Mouse (Mus musculus) kidney, postnatal 0 days (tissue): ENCODE data around the gene Cpt2. TPM values are rescaled to one million over a fixed set of nuclear protein-coding genes. Genes with fewer than 3 reads are reported as not detected.

Experiments used
- ATAC-seq: fragments of 200-750 bp; cut with Nextera tagmentation; replicated peaks from 2 replicates; pipeline ENCODE4 v1.8.0; 2017; ENCODE audit warnings: low read depth, moderate number of reproducible peaks, moderate TSS enrichment, moderate library complexity; ENCODE audit not compliant: low FRiP score
- DNase-seq: peaks from one replicate; pipeline ENCODE4 v3.0.0-alpha.2; 2016; ENCODE audit warnings: low spot score
- H3K27ac ChIP-seq: fragments of 300-500 bp; sonication (generic); 2 replicates; pipeline ENCODE4 v1.5.1; 2014; ENCODE audit warnings: mild to moderate bottlenecking
- H3K27me3 ChIP-seq: fragments of 300-500 bp; sonication (generic); 2 replicates; pipeline ENCODE4 v1.6.1; 2014; ENCODE audit warnings: low read length, mixed read lengths; ENCODE audit not compliant: insufficient read depth
- H3K36me3 ChIP-seq: fragments of 300-500 bp; sonication (generic); 2 replicates; pipeline ENCODE4 v1.6.1; 2014; ENCODE audit warnings: low read length, mixed read lengths; ENCODE audit not compliant: insufficient read depth
- H3K4me1 ChIP-seq: fragments of 300-500 bp; sonication (generic); replicated peaks from 2 replicates; pipeline ENCODE4 v1.6.1; 2014; ENCODE audit warnings: antibody characterized with exemption, low read length, mixed read lengths; ENCODE audit not compliant: insufficient read depth
- H3K4me2 ChIP-seq: fragments of 300-500 bp; sonication (generic); 2 replicates; pipeline ENCODE4 v1.6.1; 2014; ENCODE audit warnings: mild to moderate bottlenecking, low read length, moderate library complexity, mixed read lengths
- H3K4me3 ChIP-seq: fragments of 300-500 bp; sonication (generic); replicated peaks from 2 replicates; pipeline ENCODE4 v1.5.1; 2014; ENCODE audit warnings: low read depth, low read length
- H3K9ac ChIP-seq: fragments of 300-500 bp; sonication (generic); 2 replicates; pipeline ENCODE4 v1.6.1; 2014; ENCODE audit warnings: low read depth, low read length
- H3K9me3 ChIP-seq: fragments of 300-500 bp; sonication (generic); replicated peaks from 2 replicates; pipeline ENCODE4 v1.6.1; 2016; ENCODE audit warnings: low read length, inconsistent platforms, mixed read lengths
- CTCF ChIP-seq: IDR thresholded peaks from 2 replicates; pipeline ENCODE4 v1.5.1; 2016; ENCODE audit warnings: antibody characterized with exemption, low read depth, mild to moderate bottlenecking, moderate library complexity
- WGBS: fragments of 180-500 bp; shearing (Covaris S2); extraction: QIAGEN DNeasy Blood & Tissue Kit; methylation state at CpG from one replicate; pipeline ENCODE4 v1.1.7; 2014; 5-methylcytosine and 5-hydroxymethylcytosine counted together
- polyA plus RNA-seq: library from polyadenylated mRNA; unstranded; fragments of >200 nt; fragmentation: Nextera tagmentation; extraction: Ambion mirVana; gene quantifications from 2 replicates; pipeline ENCODE4 v1.2.1, GENCODE M21; 2015

The Cpt2 gene
- polyA plus RNA-seq, 1 experiment from 2014 or later: 82.8 TPM

GRCm38 (mm10) chr4:107962044-107962732 is 38.8 kb upstream of the Cpt2 start:
- no peaks in the 10 kb centered on the region for H3K36me3 ChIP-seq
- WGBS: 57% methylated on average over 11 of the region's 11 CpGs
- no peak overlapping the region for H3K27ac ChIP-seq
- H3K4me1 ChIP-seq: peaks cover 4% of the 10 kb centered on the region; the same call in 1 of the 2 replicates
- no peaks in the 10 kb centered on the region for H3K9me3 ChIP-seq
- no peak for DNase-seq
- no peaks in the 10 kb centered on the region for H3K27me3 ChIP-seq
- H3K4me3 ChIP-seq: no peak overlapping the region
- no peak overlapping the region for H3K4me2 ChIP-seq
- TF ChIP-seq CTCF: no peak
- no peak overlapping the region for H3K9ac ChIP-seq
- no peak for ATAC-seq

DNA sequence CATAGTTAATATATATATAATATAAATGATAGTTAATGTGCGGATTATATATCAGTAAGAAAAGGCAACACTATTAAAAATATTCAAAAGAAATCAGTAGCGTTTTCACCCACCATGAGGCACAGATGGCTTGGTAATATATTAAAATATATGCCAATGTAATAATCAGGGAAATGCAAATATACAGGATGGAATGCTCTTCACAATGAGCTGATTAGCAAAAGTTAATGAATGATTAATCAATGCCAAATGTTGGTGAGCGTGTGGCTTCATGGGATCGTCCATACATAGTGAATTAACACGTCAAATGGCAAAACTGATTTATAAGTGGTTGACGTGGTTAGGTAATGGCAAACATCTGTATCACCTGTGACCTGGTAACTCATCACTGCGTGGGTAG is 35.1 kb upstream of the Cpt2 start:
- WGBS: 81% methylated on average over 7 of the region's 7 CpGs

DNA sequence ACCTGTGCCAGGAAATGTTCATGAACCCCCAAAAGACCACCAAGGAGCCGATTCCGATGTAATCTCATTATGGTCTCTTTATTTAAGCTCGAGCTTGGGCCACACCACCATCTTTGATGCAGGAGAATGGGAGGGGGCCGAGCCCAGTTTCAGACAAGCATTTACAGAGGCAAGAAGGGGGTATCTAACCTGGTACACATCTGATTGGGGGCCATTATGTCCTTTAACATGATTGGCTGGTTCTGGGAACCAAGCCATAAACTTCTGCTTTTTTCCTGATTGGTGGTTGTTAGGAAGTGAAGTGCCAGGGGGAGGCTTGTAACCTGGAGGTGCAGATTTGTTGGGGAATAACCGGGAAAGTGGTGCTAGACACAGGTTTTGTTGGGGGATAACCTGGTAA is 32.3 kb upstream of the Cpt2 start:
- no peak overlapping the region for H3K9ac ChIP-seq
- H3K9me3 ChIP-seq: no peaks in the 10 kb centered on the region
- H3K27me3 ChIP-seq: no peaks in the 10 kb centered on the region
- WGBS: 61% methylated on average over 5 of the region's 5 CpGs
- H3K36me3 ChIP-seq: no peaks in the 10 kb centered on the region
- no peak overlapping the region for H3K4me3 ChIP-seq
- H3K4me2 ChIP-seq: no peak overlapping the region
- no peak overlapping the region for H3K27ac ChIP-seq
- DNase-seq: no peak
- H3K4me1 ChIP-seq: no peaks in the 10 kb centered on the region
- ATAC-seq: no peak
- no peak for TF ChIP-seq CTCF

More for the DNA sequence above, 35.1 kb upstream of the Cpt2 start:
- H3K4me3 ChIP-seq: no peak overlapping the region
- no peak for TF ChIP-seq CTCF
- ATAC-seq: no peak
- H3K4me2 ChIP-seq: no peak overlapping the region
- no peaks in the 10 kb centered on the region for H3K27me3 ChIP-seq
- H3K4me1 ChIP-seq: peaks cover 4% of the 10 kb centered on the region; the same call in 1 of the 2 replicates
- no peak overlapping the region for H3K27ac ChIP-seq
- no peak overlapping the region for H3K9ac ChIP-seq
- H3K36me3 ChIP-seq: no peaks in the 10 kb centered on the region
- no peak for DNase-seq
- no peaks in the 10 kb centered on the region for H3K9me3 ChIP-seq

- no peak for ATAC-seq
- H3K4me1 ChIP-seq: no peaks in the 10 kb centered on the region
- no peak overlapping the region for H3K4me3 ChIP-seq
- peak; percentile 41 for DNase-seq
- no peaks in the 10 kb centered on the region for H3K27me3 ChIP-seq
- H3K27ac ChIP-seq: no peak overlapping the region
- TF ChIP-seq CTCF: peak; percentile 65; the same call in 1 of the 2 replicates
- no peak overlapping the region for H3K4me2 ChIP-seq
- no peaks in the 10 kb centered on the region for H3K9me3 ChIP-seq
- H3K9ac ChIP-seq: no peak overlapping the region
- no peaks in the 10 kb centered on the region for H3K36me3 ChIP-seq
Measured at GRCm38 (mm10) chr4:107952845-107953244, 29.4 kb upstream of the Cpt2 start.

DNA sequence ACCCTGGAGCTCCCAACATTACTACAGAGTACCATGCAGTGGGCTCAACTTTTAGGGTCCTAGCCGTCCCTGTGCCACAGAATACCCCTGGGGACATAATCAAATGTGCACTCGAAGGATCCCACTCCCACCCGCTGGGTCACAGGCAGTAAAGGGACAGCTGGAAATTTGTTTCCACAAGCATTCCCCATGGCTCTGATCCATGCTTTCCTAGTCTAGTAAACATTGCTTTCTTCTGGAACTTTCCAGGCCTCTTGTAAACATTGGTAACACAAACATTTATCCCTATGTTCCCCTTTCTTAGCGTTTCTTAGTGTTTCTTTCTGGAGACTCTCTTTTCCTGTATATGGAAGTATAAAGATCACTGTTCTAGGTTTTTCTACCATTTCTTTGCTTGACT is 26.5 kb upstream of the Cpt2 start:
- H3K36me3 ChIP-seq: no peaks in the 10 kb centered on the region
- 68% methylated on average over 4 of the region's 4 CpGs for WGBS
- no peaks in the 10 kb centered on the region for H3K4me1 ChIP-seq
- no peak overlapping the region for H3K4me3 ChIP-seq
- H3K27me3 ChIP-seq: no peaks in the 10 kb centered on the region
- DNase-seq: peak; percentile 16
- no peak overlapping the region for H3K4me2 ChIP-seq
- TF ChIP-seq CTCF: no peak
- H3K9me3 ChIP-seq: no peaks in the 10 kb centered on the region
- no peak overlapping the region for H3K27ac ChIP-seq
- H3K9ac ChIP-seq: no peak overlapping the region
- ATAC-seq: no peak

GRCm38 (mm10) chr4:107944141-107944540 is 20.7 kb upstream of the Cpt2 start:
- Histone ChIP-seq H3K4me3 (no peak overlapping the region), H3K9ac (no peak overlapping the region), H3K36me3 (no peaks in the 10 kb centered on the region), H3K27me3 (no peaks in the 10 kb centered on the region), H3K4me1 (no peaks in the 10 kb centered on the region), H3K4me2 (no peak overlapping the region), H3K27ac (no peak overlapping the region), H3K9me3 (no peaks in the 10 kb centered on the region)
- TF ChIP-seq CTCF: no peak
- ATAC-seq (no peak), DNase-seq (no peak)
- 72% methylated on average over 2 of the region's 2 CpGs for WGBS

DNA sequence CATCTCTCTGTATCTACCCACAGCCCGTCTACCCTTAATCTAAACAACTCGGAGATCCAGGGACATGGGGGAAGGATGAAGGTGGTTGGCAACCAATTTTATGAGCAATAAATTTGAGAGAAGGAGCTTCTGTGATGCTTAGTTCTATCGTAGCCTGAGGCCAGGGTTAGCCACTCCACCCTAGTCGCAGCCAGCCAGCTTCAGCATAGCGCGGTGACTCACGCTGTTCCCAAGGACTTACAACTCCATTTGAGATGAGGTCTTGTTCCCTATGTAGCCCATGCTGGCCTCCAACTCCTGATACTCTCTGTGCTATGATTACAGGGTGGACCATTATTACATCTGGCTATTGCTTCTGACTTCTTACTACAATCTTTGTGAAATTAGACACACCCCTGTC is 19.3 kb upstream of the Cpt2 start:
- no peaks in the 10 kb centered on the region for H3K9me3 ChIP-seq
- H3K27me3 ChIP-seq: no peaks in the 10 kb centered on the region
- no peak overlapping the region for H3K27ac ChIP-seq
- H3K36me3 ChIP-seq: no peaks in the 10 kb centered on the region
- H3K9ac ChIP-seq: no peak overlapping the region
- no peaks in the 10 kb centered on the region for H3K4me1 ChIP-seq
- no peak for TF ChIP-seq CTCF
- 81% methylated on average over 7 of the region's 7 CpGs for WGBS
- H3K4me3 ChIP-seq: no peak overlapping the region
- DNase-seq: no peak
- H3K4me2 ChIP-seq: no peak overlapping the region
- no peak for ATAC-seq
